Mouse (Mus musculus) G1E (cell line): ENCODE measurements around the gene A630095N17Rik. TPM values are rescaled to one million over a fixed set of nuclear protein-coding genes. Genes with fewer than 3 reads are reported as not detected.

ENCODE experiments used
- ATAC-seq: 2 replicates; pipeline ENCODE4 v1.8.0; 2016; ENCODE audit warnings: mild to moderate bottlenecking; ENCODE audit not compliant: insufficient number of reproducible peaks, poor library complexity, low FRiP score, severe bottlenecking; ENCODE audit errors: extremely low read depth
- DNase-seq: peaks from one replicate; pipeline ENCODE4 v3.0.0; 2012; ENCODE audit warnings: low spot score
- H3K27me3 ChIP-seq: 2 replicates; pipeline ENCODE4 v1.6.1; 2012; ENCODE audit warnings: mild to moderate bottlenecking, low read length, inconsistent platforms; ENCODE audit not compliant: insufficient read depth
- H3K36me3 ChIP-seq: replicated peaks from 2 replicates; pipeline ENCODE3; 2012; ENCODE audit warnings: mild to moderate bottlenecking, inconsistent platforms
- H3K4me1 ChIP-seq: 2 replicates; pipeline ENCODE4 v1.6.1; 2012; ENCODE audit warnings: low read depth, low read length, inconsistent platforms, mixed read lengths; ENCODE audit not compliant: insufficient read depth
- H3K4me3 ChIP-seq: 2 replicates; pipeline ENCODE4 v1.5.1; 2012; ENCODE audit warnings: low read depth, mild to moderate bottlenecking, inconsistent platforms, low read length, moderate library complexity, mixed read lengths
- H3K9me3 ChIP-seq: replicated peaks from 2 replicates; pipeline ENCODE4 v1.6.1; 2012; ENCODE audit warnings: inconsistent platforms
- CTCF ChIP-seq: IDR thresholded peaks from 2 replicates; pipeline ENCODE4 v1.5.1; 2012; ENCODE audit warnings: low read depth, low read length, inconsistent platforms, mixed read lengths
- GATA1 ChIP-seq: IDR thresholded peaks from 2 replicates; pipeline ENCODE4 v1.6.1; 2012; ENCODE audit warnings: borderline replicate concordance, low read length, inconsistent platforms, mixed read lengths
- GATA2 ChIP-seq: IDR thresholded peaks from 2 replicates; pipeline ENCODE4 v1.6.1; 2012; ENCODE audit warnings: low read depth, low read length, inconsistent platforms, borderline replicate concordance
- POLR2AphosphoS5 ChIP-seq: IDR thresholded peaks from 2 replicates; pipeline ENCODE4 v1.6.1; 2012; ENCODE audit warnings: low read depth, low read length, inconsistent platforms; ENCODE audit not compliant: insufficient replicate concordance
- TAL1 ChIP-seq: conservative IDR thresholded peaks from 2 replicates; pipeline ENCODE4 v1.6.1; 2012; ENCODE audit warnings: low read depth, low read length, inconsistent platforms, mixed read lengths
- polyA plus RNA-seq: library from polyadenylated mRNA; stranded (reverse); fragments of >175 nt; gene quantifications from 2 replicates; pipeline ENCODE4 v1.2.3, GENCODE M21; 2012
- total RNA-seq, 2 experiments: library from RNA; stranded (forward) in 1 of 2; stranded (reverse) in 1 of 2; fragments of 200-1000 nt in 1 of 2; fragments of >200 nt in 1 of 2; fragmentation: Nextera tagmentation in 1 of 2; gene quantifications; 2 replicates each; pipeline ENCODE4 v1.2.3; 2014 to 2017

A630095N17Rik gene
- total RNA-seq (2014; fragmentation: Nextera tagmentation) = not detected in 2 replicates
- total RNA-seq (2017) = not detected in 2 replicates
- not detected in 2 replicates for polyA plus RNA-seq

DNA sequence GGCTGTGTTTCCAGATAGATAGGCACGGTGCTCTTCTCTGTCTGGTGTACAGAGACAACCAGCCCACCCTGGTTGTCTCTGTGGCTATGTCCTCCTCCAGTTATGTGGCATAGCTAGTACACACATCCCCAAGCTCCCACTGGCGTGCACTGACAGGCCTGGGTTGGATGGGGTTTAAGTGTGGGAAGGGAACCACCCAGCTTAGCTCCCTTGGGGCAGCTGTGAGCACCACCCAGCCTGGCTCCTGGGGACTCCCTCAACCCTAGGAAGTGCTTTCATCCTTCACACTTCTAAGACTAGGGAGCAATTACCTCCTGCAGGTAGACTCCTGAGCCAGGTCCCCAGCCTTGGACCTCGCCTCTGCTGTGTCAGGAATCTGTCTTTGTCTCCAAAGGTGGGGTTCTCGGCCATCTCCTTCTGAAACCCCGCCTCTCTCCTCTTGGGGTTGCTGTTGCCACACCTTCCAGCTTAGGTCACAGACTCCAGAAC lies at the start of gene A630095N17Rik:
Gene A630095N17Rik (minus strand): TSS at position 439 of the 489 bp plus-strand sequence.
- TF ChIP-seq TAL1 (no peak), GATA2 (no peak), POLR2AphosphoS5 (no peak), GATA1 (no peak), CTCF (no peak)
- H3K9me3 ChIP-seq = no peaks in the 10 kb centered on the region
- no peak for ATAC-seq
- no peaks in the 10 kb centered on the region for H3K36me3 ChIP-seq
- H3K4me1 ChIP-seq = peaks cover 63% of the 10 kb centered on the region
- H3K4me3 ChIP-seq = no peak within 1 kb of the TSS
- no peak for DNase-seq
- H3K27me3 ChIP-seq = peaks cover 31% of the 10 kb centered on the region

DNA sequence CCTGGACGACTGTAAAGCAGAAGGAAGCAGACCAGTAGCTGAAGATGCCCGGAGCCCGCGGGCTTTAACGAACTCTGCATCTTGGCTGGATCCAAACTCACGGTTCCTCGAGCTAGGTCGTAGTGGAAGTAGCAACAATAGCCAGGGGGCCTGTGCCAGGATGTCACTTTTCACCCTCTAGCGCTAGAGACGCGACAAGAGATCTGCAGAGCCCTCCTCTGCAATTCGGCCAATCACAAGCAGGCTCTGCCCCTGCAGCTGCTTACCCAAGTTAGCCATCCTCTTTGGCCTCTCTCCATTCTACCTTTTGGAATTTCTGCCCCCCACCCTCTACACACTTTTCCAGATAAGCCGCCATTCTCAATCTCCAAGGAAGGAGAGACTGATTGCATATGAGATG lies 46.3 kb upstream of the A630095N17Rik start, which contains the start of gene Resp18:
Gene Resp18 (minus strand): TSS at position 188 of the 400 bp plus-strand sequence.
- H3K9me3 ChIP-seq = peaks cover 3% of the 10 kb centered on the region; the same call in 1 of the 2 replicates
- peaks cover 8% of the 10 kb centered on the region; the same call in 1 of the 2 replicates for H3K27me3 ChIP-seq
- H3K36me3 ChIP-seq = no peaks in the 10 kb centered on the region
- H3K4me1 ChIP-seq = no peaks in the 10 kb centered on the region
- ATAC-seq = no peak
- no peak for TF ChIP-seq GATA1
- H3K4me3 ChIP-seq = no peak within 1 kb of the TSS
- no peak for DNase-seq

DNA sequence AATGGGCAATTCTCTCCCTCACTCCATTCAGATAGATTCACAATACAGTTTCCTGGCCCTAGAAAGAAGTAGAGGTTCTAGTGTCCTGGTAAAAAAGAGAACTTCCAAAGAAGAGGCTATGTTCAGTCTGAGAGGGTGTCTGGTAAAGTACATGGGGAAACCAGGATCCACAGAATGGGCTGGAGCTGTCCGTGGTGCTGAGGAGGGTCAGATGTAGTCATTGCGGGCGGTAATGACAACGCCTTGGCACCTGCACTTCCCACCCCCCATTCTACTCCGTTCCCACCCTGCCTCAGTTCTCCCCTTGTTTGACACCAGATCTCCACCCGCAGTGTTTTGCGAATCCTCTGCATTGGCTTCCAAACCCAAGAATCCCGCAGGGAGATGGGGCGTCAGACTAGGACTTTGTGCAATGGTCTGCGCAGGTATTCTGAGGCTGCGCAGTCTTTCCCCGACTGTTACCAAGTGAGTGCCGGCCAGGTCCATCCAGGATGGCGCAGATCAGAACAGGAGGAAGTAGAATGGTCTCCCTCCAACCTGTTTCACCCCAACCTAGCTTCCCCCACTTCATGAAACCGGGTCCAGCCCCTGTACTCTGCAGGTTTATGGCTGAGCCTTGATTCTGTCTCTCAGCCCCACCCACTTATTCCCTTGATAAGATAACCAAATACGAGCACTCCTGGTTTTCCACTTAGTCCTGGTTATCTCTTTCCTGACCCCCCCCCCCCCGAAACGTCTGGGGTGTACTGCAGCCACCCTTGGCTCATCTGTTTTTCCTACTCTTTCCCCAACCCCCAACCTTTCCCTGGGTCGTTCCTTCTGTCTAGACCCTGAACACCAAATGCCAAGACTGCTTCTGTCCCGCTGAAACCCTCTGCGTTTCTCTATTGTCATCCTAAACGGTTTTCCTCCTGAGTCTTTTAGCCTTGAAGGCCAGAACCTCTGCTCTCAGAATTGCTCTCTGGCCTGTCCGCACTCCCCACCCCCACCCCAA lies 45.6 kb upstream of the A630095N17Rik start:
- Histone ChIP-seq H3K27me3 (peaks cover 8% of the 10 kb centered on the region; the same call in 1 of the 2 replicates), H3K4me3 (no peak overlapping the region), H3K9me3 (peaks cover 3% of the 10 kb centered on the region; the same call in 1 of the 2 replicates), H3K36me3 (no peaks in the 10 kb centered on the region), H3K4me1 (no peaks in the 10 kb centered on the region)
- DNase-seq = peak; percentile 54
- ATAC-seq = no peak
- no peak for TF ChIP-seq CTCF
- no peak for TF ChIP-seq POLR2AphosphoS5
- TF ChIP-seq GATA2 = no peak
- TF ChIP-seq TAL1 = no peak
- no peak for TF ChIP-seq GATA1

DNA sequence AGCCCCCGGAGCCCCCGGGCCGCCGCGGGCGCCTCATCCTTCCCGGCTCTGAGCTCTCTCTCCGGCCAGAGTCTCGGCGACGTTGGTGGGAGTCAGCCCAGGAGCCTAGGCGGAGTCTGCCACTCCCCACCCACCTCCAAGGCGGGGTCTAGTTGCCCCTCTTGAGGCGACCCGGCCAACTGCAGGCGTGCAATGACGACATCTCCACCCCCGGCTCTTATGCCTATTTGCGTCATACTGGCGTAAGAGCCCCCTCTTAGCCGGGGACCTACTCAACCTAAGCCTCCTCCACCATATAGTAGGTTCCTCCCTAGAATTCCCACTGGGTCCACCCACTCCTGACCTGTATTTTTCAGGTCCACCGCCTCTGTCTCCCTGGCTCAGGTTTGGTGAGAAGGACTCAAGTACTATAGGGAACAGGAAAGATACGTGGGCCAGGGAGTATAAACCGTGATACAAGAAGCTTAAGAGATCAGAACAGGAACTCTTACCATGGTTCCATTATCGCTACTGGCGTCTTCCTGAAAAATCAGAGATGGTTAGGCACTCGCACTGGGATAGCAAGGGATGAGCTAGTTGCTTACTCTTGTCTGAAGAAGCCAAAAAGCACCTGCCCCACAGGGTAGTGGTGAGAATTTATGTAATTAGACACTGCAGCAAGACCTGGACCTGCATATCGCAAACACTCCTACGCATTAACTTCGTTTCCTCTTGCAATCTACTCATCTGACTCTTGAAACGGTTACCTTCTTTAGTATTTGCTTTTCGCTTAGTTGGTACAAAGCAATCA lies 32.4 kb upstream of the A630095N17Rik start, which contains the start of gene Ptprn:
Gene Ptprn (minus strand): TSS at position 412 of the 790 bp plus-strand sequence.
- no peak for ATAC-seq
- no peak for DNase-seq
- peaks cover 3% of the 10 kb centered on the region; the same call in 1 of the 2 replicates for H3K4me1 ChIP-seq
- no peaks in the 10 kb centered on the region for H3K36me3 ChIP-seq
- no peak within 1 kb of the TSS for H3K4me3 ChIP-seq
- TF ChIP-seq CTCF (no peak), GATA1 (no peak), TAL1 (no peak), GATA2 (no peak), POLR2AphosphoS5 (no peak)
- no peaks in the 10 kb centered on the region for H3K9me3 ChIP-seq
- H3K27me3 ChIP-seq = peaks cover 21% of the 10 kb centered on the region

DNA sequence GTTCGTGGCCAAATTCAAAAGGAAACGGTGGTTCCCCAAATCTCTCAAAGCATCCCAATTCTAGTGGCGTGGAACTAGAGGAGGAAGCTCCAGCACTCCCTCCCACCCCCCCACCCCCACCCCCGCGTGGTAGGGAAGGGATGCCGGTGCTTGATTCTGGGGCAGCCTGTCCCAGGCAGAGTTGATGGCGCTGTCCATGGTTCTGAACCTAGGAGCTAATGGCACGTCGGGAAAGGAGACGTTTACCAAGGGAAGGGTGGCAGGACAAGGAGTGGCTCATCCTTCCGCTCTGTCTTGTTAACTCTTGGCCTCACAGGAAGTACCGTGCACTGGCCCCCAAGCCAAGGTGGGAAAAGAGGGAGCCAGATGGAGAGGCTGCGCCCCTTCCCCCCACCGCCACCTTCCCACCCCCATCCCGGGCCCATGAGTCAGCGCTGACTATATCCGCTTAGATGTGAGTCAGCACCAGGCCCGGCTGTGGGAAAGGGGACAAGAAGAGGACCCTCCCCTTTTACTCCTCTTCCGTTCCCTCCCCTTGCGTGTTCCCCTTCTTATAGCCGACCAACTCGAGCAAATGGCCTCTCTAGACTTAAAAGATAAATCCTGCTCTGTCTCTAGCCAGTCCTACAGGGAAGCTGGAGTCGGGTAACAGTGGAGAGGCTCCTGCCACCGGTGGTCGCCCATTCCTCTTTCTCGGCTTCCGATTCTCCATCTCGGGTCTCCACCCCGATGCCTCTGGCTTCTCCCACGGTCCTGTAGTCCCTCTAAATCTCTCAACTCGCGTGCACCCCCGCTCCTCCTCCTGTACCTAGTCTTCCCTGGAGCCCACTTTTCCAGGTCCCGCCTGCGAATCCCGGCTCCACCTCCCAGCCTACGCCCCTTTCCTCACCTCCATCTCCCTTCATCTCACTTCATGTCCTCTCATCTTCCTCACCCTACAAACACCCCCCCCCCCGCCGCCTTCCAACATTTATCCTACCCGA lies 31.4 kb upstream of the A630095N17Rik start:
- no peak overlapping the region for H3K4me3 ChIP-seq
- TF ChIP-seq GATA1 (no peak), GATA2 (no peak), TAL1 (no peak), CTCF (no peak), POLR2AphosphoS5 (no peak)
- H3K4me1 ChIP-seq = peaks cover 3% of the 10 kb centered on the region; the same call in 1 of the 2 replicates
- peaks cover 15% of the 10 kb centered on the region for H3K27me3 ChIP-seq
- no peak for ATAC-seq
- DNase-seq = peak; percentile 83
- H3K36me3 ChIP-seq = no peaks in the 10 kb centered on the region
- H3K9me3 ChIP-seq = no peaks in the 10 kb centered on the region
